Mouse (Mus musculus) c-Kit-positive CD71-positive TER-119-negative erythroid progenitor cells, embryonic 14.5 days (primary cell): ENCODE results near the gene Atf2.

Experiments
- DNase-seq: peaks from one replicate; pipeline ENCODE4 v3.0.0-alpha.2; 2013; ENCODE audit warnings: low read depth

Atf2 gene

GRCm38 (mm10) chr2:73775683-73776310 is 116.6 kb downstream of the Atf2 start:
- DNase-seq = no peak

GRCm38 (mm10) chr2:73774786-73775682 is 117.4 kb downstream of the Atf2 start, which contains the start of gene Chn1:
Gene Chn1 (minus strand): TSS chr2:73775346.
- no peak for DNase-seq

GRCm38 (mm10) chr2:73772945-73773344 is 119.5 kb downstream of the Atf2 start:
- no peak for DNase-seq

- no peak for DNase-seq
Measured at GRCm38 (mm10) chr2:73768669-73769068, 123.8 kb downstream of the Atf2 start.
